Mouse (Mus musculus) CD4-positive, CD25-positive, alpha-beta regulatory T cell, adult 2 months (primary cell): ENCODE results near the gene Aatk.

ENCODE experiments used
- DNase-seq: peaks from one replicate; pipeline ENCODE4 v3.0.0-alpha.2; 2012; ENCODE audit warnings: low read depth, low spot score

The Aatk gene

DNA sequence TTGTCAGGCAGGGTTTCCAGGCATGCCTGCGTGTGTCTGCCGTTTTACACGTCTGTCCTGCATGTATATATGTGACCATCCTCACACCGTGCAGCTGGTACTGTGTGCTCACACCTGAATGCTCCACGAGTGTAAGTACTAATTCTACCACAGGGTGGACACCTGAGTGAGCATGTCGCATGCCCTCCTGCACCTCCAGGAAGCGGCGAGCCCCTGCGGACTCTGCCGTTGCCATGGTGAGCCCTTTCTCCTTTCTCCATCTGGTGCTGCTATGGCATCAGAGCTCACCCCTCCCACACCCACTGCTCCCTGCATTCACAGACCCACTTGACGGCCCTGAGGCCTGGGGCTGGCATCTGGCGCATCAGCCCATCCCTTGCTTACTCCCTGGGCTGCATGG lies 24.1 kb downstream of the Aatk start:
- no peak for DNase-seq

DNA sequence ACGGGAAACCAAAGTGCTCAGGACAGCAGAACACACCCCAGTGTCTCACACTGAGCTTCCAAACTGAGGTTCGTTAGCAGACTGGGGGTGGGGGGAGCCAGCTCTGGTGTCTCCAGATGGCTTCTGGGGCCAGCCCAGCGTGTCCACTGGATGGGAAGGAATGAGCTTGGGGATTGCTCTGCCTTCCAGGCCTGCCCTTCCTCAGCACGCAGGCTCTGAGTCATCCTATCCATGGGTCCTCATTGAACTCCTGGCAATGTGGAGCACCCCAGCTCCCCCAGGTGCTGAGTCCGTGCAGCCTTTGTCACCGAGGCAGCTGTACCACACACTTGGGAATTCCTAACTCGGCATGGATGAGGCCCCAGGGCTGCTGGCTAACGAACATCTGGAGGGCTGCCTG lies 24.8 kb downstream of the Aatk start:
- DNase-seq, result no peak

DNA sequence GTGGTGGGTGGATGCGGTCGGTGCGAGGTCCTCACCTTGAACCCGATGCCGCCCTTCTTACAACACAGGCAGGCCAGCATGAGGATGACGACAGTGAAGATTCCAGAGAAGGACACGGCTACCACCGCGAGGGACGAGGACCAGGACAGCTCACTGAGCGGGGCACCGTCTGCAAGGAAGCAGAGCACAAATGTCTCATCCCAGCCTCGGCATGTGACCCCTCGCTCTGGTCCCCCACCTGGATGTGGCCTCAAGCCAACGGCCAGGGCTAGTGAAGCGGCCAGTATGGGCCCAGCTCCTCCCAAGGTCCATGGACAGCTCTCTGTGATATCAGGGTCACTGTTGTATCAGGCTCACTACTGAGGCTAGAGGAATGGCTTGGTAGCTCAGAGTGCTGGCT lies 25.6 kb downstream of the Aatk start:
- no peak for DNase-seq

DNA sequence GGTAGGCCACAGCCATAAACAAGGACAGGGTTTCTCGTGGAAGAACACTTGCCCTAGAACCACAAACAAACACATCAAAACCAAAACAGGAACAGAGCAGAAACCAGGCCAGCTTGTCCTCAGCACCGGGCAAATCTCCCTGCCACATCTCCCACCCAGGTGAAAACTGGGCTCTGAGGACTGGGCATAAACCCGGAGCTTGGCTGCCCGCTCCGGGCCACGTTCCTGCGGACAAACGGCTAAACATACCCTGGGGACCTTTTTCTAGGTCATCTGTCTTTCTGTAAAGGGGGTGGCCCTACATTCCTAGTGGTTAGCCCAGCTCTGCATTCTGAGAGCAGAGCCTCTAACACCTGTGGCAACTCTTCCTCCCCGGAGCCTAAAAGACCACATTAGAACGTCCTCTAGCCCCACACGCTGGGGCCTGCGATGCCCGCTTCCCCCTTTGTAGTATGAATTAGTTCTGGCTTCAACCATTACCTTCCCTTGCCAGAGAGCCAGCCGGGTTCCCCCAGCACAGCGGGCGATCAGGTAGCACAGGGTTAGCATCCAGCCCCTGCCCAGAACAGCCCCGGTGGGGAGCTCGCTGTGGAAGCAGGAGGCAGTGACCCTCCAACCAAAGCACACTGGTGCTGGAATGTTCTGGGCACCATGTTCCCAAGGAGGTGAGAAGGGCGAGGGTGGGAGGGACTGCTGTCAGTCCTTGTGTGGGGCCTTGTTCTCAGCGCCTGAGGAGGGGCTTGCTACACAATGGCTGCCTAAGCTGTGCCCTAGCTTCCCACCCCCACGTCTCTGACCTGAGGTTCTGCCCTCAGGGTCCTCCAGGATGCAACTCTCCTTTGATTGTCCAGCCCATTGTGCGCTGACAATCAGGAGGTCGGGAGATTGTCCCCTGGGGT lies 27.2 kb downstream of the Aatk start:
- DNase-seq, result no peak

DNA sequence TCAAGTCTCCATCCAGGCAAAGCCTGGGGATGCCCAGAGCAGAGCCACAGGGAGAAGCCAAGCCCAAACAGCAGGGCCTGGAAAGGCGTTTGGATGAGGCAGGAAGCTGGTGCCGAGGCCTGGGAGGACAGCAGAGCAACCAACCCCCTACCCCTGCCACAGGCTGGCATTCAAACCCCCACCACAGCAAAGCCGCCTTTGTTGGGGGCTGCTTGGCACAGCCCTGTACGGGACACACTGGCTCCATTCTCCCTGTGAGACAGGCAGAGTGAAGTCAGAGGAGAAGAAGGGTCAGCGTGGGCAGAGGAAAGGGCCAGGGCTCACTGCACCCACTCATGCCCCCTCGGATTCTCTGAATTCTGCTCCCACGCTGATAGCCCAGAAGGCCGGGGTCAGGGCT lies 30.0 kb downstream of the Aatk start:
- no peak for DNase-seq

DNA sequence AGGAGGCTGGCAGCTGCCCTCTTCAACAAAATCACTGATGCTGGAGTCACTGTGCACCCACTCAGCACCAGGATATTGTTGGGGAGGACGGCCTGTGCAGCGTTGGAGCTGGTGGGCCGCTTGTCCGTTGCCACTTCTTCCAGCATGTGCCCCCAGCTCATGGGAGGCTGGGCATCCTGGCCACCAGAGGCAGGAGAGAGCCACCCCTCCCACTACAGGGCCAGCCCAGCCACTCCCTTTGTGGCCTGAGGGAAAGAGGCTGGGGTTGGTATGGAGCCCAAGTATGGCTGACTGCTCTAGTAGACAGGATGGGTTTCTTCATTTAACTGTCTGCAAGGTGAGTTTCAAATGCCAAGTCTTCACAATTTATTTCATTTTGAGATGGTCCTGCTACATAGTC lies 32.2 kb downstream of the Aatk start:
- no peak for DNase-seq

DNA sequence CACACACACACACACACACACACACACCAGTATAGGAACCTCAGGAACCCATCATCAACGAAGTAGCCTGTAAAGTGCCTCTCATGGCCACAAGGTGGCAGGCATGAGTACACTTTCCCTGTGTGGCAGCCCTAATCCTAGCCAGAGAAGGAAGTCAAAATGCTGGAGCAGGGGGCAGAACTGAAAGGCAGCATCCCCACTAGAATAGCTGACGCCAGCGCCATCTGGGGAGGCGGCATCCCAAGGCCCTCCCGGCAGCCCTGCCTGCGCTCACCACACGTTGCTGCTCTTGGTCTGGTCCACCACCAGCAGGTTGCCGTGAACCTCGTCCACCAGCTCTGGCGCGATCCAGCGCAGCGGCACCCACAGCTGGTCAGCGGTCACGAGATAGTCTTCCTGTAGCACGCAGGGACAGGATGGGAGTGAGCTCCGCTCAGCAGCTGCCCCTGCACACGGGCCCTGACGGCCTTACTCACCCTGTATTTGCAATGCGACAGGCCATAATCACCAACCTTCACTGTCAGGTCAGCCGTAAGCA lies 33.7 kb downstream of the Aatk start:
- peak; percentile 87 for DNase-seq

DNA sequence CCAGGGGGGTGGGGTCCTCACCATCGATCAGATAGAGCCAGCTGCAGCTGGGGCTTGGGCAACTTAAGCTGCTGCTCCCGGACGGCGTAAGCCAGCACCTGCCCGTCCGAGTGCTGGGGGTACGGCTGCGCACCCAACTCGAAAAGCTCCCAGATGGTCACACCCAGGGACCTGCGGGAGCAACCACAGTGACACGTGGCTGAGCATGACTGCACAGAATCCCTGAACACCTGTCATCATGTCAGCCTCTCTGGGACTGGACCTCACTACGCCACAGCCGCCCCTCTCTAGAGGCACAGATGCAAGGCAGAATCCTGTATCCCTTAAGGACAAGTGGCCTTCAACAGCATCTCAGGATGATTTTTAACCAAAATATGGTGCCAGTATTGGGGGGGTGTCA lies 34.3 kb downstream of the Aatk start:
- no peak for DNase-seq

DNA sequence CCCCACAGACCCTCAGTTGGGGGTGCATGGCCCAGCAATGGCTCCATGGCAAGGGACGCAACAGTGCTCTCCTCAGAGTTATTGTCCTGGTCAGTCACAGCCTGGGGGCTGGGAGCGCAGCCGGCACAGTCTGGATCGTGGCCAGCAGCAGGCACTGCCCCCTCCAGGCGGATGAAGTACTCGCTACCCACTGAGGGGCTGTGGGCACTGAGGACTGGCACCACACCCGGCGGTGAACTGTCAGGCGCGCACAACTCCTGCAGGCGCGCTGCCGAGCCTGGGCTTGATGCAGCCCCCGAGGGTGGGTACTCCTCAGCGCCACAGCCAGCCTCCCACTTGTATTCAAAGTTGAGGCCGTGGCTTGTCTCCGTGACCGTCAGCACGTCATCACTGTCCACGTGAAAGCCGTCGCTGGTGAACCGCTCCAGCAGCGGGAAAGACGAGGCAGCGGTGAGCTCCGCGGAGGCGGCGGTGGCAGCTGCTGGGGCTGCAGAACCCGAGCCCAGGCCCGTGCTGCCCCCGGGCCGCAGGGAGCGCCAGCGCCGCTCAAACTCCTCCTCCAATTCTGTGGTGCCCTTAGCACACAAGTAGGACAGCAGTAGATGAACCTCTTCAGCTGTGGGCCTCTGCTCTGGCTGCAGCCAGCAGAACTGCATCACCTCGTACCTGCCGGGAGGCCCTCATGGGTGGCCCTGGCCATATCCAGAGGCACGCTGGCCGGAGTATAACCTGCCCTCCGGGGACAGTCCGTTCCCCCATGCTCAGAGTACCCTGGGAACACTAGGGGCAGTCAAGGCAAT lies 35.0 kb downstream of the Aatk start:
- no peak for DNase-seq

DNA sequence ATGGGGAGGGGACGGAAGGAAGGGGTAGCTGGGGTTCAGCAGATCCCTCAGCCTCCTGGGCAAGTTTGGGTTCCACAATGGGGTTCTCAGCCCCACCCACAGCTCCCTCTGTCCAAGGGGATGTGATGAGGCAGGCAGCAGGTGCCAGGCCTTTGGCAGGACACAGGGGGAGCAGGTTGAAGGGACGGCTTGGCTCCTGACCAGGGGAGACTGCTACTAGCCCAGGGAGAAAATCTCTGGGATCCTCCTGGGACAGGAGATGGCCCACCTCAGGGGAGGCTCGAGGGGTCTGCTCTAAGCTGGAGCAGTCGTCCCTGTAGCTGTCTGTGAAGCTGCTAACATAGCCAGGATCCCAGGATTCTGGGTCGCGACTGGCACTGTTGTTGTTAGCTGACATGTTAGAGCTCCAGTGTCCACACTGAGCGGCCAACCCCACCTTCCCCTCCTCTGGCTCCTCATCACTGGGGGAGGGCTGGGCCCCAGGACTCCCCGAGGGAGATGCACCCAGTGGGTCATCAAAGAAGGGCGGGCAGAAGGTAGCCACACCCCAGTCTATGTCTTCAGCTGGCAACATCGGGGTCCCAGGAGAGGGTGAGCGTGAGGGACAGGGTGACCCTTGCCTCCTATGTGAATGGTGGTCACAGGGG lies 35.7 kb downstream of the Aatk start:
- no peak for DNase-seq

DNA sequence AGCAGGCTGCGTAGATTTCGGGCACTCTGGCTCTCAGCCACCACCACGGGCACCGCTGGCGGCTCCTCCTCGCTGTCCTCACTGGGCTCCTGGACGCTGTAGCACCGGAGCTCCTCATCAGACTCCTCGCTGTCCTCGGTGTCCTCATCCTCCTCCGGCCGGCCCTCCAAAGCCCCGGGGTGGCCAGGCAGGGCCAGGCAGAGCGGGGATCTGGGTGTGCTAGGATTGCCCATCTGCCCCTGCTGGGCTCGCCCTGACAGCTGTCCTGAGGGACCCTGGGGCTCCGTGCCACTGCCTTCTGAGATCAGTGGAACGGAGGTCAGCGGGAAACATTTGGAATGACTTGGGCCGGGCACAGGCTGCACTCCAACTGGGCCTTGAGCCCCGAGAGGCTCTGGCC lies 37.0 kb downstream of the Aatk start:
- DNase-seq, result no peak

DNA sequence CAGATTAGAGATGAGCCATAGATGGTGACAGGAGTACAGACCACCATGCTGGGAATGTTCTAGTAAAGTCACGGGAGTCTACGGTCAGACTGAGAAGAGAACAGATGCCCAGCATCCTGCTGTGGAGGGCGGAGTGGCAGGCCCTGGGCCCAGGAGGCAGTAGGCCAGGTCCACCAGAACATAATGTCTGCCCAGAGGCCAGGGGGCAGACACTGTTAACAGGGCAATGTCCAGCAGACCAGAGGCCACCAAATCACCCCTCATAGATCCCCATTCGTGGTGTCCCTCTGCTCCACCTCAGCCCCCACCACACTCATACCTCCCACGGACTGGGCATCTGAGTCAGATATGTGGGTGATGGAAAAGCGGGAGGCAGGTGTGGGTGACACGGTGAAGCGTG lies 38.0 kb downstream of the Aatk start:
- DNase-seq, result no peak

DNA sequence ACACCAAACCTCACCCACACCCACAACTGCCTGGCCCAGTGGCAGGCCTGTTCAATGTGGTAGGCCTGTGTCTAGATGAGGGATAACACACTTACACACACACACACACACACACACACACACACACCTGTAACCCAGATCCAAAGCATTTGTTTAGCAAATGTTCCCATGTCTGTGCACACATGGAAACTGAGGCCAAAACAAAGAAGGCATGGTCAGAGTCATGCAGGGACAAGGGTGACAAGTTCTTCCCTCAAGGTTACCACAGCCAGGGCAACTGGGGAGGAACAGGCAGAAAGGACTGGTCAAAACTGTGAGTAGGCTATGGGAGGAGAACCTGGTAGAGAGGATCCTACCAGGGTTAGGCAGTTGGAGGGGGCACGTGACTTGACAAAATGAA lies 38.5 kb downstream of the Aatk start:
- DNase-seq, result no peak

DNA sequence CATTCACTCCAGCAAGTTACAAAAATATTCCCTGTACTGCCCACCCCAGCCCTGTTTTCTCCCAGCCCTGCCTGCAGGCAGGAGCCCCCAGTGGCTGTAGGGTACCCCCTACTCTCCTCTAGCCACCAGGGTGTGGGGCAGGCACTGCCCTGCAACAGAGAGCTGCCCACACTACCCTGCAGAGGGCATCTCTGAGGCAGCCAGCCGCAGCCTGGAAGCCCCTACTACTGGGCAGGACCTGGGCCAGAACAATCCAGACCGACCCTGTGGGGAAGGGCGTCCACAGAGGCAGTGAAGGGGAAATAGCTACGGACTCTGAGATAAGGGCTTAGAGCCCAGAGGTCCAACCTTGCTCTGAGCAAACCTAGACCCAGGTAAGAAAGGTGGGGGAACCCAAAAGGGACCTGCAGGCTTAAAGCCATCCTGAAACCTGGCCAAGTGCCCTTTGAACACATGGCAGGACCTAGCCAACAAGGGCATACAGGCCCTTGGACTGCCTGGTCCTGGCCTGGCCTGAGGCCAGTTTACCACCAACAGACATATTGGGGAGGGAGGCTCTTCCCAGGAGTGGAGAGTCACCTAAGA lies 39.4 kb downstream of the Aatk start:
- no peak for DNase-seq

DNA sequence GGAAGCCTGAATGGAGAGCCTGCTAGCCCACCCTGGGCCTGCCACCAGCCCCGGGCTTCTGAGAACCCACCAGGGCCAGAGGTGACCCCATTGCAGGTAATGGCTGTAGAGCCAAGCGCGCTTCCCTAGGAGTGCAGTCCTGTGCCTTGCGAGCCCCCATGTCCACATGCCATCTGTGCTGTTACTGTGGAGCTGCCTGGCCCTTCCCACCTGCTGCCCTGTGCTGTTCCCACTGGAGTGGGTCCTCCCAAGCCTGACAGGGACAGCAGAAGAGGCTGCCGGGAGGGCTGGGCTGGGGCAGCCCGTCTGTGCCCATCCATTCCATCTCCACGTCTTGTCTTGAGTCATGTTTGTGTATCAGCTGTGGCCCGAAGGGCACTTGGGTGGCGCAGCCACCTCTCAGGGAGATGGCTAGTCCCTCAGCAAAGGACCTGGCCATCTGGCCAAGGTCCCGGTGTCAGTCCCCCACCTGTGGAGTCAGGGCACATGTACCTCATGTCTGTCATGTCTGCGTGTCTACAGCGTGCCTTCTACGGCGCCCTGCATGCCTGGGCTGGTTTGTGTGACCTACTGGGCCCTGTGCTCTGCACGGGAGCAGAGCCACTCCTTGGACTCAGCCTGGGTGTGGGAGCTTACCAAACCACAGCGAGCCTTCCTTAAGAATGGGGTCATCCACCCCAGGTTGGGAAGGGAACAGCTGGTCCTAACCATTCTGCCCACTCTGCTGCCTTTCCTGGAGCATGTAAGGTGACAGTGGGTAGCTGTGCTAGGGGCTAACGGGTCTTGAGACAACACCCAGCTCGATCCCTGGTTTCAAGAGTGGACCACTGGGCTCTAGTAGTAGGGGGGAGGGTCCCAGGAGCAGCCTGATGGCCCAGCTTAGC lies 41.3 kb downstream of the Aatk start:
- no peak for DNase-seq

DNA sequence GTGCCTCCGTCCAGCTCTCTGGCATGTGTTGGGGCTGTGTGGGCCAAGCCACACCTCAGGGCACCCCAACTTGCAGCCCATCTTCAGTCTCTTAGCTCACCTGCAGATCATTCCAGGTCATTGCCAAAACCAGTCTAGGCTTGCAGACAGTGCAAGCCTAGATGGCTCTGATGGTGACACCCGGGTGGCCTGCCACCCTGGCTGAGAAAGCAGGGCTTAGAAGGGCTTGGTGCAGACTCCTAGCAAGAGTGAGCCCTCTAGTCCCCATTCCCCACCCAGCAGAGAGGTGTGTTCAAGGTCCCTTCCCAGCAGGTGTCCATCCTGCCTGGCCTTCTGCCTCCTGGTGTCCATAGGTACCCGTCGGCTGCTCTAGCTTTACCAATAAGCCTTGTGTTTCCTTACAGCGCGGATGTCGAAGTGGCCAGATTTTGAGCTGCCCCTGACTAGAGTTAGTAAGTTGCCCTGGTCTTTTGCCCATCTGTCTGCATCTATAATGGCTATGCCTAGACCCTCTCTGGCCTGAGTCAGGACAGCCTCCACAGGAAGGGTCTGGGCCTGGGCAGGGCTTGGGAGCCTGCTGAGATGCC lies 44.2 kb downstream of the Aatk start:
- no peak for DNase-seq

DNA sequence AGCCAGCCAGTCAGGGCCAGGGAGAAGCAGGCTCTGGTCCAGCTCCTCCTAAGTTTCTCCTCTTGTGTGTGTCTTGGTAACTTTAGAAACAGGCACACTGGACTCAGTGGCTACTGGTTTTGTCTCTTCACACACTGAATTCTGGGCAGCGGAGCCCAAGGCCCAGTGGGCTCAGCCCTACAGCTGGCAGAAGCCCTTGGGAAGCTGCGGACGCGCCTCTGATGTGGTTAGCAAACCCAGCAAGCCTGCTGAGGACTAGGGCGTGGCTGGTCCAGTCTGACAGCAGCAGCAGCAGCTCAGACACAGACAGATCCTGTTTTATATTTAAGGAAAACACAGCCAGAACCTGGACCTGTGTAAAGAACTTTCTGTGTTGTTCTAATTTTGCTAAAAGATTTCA lies 44.9 kb downstream of the Aatk start:
- no peak for DNase-seq

DNA sequence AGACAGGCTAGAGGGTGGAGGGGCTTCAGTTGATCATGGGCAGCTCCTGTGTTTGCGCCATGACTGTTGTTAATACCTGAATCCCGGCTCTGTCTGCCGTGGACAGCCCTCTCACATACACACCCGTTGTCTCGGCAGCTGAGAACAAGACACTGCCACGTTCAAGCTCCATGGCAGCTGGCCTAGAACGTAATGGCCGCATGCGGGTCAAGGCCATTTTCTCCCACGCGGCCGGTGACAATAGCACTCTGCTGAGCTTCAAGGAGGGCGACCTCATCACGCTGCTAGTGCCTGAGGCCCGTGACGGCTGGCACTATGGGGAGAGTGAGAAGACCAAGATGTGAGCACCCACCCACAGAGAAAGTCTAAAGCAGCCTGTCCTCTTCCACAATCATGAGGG lies 49.6 kb downstream of the Aatk start:
- no peak for DNase-seq

DNA sequence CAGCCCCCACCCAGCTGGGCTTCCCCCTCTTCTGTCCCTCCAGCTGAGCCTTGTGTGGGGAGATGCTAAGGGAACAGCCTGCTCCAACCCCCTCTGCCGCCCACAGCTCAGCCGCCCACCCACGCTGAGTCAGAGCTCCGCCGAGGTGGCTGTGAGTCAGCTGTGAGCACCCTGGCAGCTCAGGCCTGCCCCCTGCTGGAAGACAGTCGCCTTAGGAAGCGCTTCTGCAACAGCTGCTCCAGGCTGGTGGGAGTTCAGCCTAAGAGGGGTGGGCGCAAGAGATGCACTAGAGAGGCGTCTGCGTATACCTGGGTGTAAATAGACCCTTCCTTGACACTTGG lies 55.7 kb downstream of the Aatk start:
- peak; percentile 92 for DNase-seq

DNA sequence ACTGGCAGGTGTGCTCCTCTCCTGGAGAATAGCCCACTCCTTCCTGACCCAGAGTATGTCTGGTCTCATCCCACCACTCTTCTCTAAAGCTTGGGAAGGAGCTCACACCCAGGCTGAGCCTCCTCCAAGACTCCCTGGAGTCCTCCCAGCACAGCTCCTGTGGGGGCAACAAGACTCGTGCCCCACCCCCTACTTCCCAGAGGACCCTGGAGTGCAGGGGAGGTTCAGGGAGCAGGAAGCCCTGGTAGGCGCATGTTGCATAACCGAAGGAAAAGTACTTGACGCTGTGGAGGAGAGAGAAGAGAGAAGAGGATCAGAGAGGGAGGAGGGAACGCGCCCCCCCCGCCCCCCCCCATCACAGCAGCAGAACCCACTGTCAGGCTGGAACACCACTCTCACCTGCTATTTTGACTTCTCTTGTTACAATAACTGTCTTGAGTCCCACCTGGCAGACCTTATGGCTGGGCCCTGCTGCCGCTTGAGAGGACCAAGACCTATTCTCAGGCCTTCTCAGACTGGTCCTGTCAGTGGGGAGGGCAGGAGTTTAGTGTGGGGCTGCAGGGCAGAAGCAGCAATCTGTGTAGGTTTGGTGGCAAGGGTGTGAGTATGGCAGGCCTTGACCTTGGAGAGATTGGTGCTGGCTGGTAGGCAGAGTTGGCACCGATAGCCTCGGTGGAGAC lies 56.2 kb downstream of the Aatk start:
- no peak for DNase-seq
